Mouse (Mus musculus) embryonic facial prominence, embryonic 12.5 days (tissue): ENCODE results near the gene B3gnt6. TPM values are rescaled to one million over a fixed set of nuclear protein-coding genes. Genes with fewer than 3 reads are reported as not detected.

Experiments used
- ATAC-seq: fragments of 200-750 bp; cut with Nextera tagmentation; 2 replicates; pipeline ENCODE4 v1.8.0; 2017; ENCODE audit not compliant: insufficient number of reproducible peaks, insufficient read depth, low FRiP score, low TSS enrichment
- H3K27ac ChIP-seq: fragments of 300-500 bp; sonication (generic); 2 replicates; pipeline ENCODE4 v1.5.1; 2016; ENCODE audit warnings: mild to moderate bottlenecking
- H3K27me3 ChIP-seq: fragments of 300-500 bp; sonication (generic); 2 replicates; pipeline ENCODE4 v1.6.1; 2016; ENCODE audit warnings: mild to moderate bottlenecking, moderate library complexity
- H3K36me3 ChIP-seq: fragments of 300-500 bp; sonication (generic); 2 replicates; pipeline ENCODE4 v1.6.1; 2016; ENCODE audit warnings: mild to moderate bottlenecking
- H3K4me1 ChIP-seq: fragments of 300-500 bp; sonication (generic); 2 replicates; pipeline ENCODE4 v1.6.1; 2016
- H3K4me2 ChIP-seq: fragments of 300-500 bp; sonication (generic); replicated peaks from 2 replicates; pipeline ENCODE4 v1.6.1; 2016; ENCODE audit warnings: mild to moderate bottlenecking, moderate library complexity
- H3K4me3 ChIP-seq: fragments of 300-500 bp; sonication (generic); 2 replicates; pipeline ENCODE4 v1.5.1; 2016; ENCODE audit warnings: mild to moderate bottlenecking
- H3K9ac ChIP-seq: fragments of 300-500 bp; sonication (generic); 2 replicates; pipeline ENCODE4 v1.6.1; 2016; ENCODE audit warnings: mild to moderate bottlenecking, moderate library complexity
- H3K9me3 ChIP-seq: fragments of 300-500 bp; sonication (generic); 2 replicates; pipeline ENCODE4 v1.6.1; 2016; ENCODE audit warnings: mild to moderate bottlenecking, moderate library complexity
- WGBS: fragments of 180-500 bp; shearing (Covaris S2); methylation state at CpG from one replicate; pipeline ENCODE4 v1.1.7; 2016; 5-methylcytosine and 5-hydroxymethylcytosine counted together
- polyA plus RNA-seq: library from polyadenylated mRNA; unstranded; fragments of >200 nt; fragmentation: Nextera tagmentation; extraction: Ambion mirVana; gene quantifications from 2 replicates; pipeline ENCODE4 v1.2.1, GENCODE M21; 2016

Gene B3gnt6
- polyA plus RNA-seq, 1 experiment from 2014 or later, result not detected

GRCm38 (mm10) chr7:98176322-98177070 lies 22.8 kb downstream of the B3gnt6 start:
- no peak for ATAC-seq

GRCm38 (mm10) chr7:98174883-98175755 lies 24.2 kb downstream of the B3gnt6 start:
- Histone ChIP-seq H3K9ac (no peak overlapping the region), H3K27me3 (no peaks in the 10 kb centered on the region; the same call in 1 of the 2 replicates), H3K4me3 (no peak overlapping the region), H3K36me3 (no peaks in the 10 kb centered on the region), H3K27ac (no peak overlapping the region), H3K4me1 (peaks cover 22% of the 10 kb centered on the region), H3K9me3 (no peaks in the 10 kb centered on the region), H3K4me2 (no peak overlapping the region)
- no peak for ATAC-seq
- WGBS, result 81% methylated on average over 4 of the region's 4 CpGs

More at GRCm38 (mm10) chr7:98176322-98177070, 22.8 kb downstream of the B3gnt6 start:
- Histone ChIP-seq H3K27ac (peak overlapping the region; percentile 30; the same call in 1 of the 2 replicates), H3K36me3 (no peaks in the 10 kb centered on the region), H3K9ac (no peak overlapping the region), H3K27me3 (no peaks in the 10 kb centered on the region; the same call in 1 of the 2 replicates), H3K4me1 (peaks cover 12% of the 10 kb centered on the region), H3K9me3 (no peaks in the 10 kb centered on the region), H3K4me3 (peak overlapping the region; percentile 75; the same call in 1 of the 2 replicates), H3K4me2 (peak overlapping the region; percentile 87; the same call in 1 of the 2 replicates)
- 80% methylated on average over 8 of the region's 8 CpGs for WGBS

- no peak overlapping the region for H3K9ac ChIP-seq
- H3K27ac ChIP-seq, result no peak overlapping the region
- H3K27me3 ChIP-seq, result no peaks in the 10 kb centered on the region; the same call in 1 of the 2 replicates
- no peaks in the 10 kb centered on the region for H3K36me3 ChIP-seq
- no peak for ATAC-seq
- H3K4me1 ChIP-seq, result peaks cover 22% of the 10 kb centered on the region
- no peak overlapping the region for H3K4me3 ChIP-seq
- 51% methylated on average over 4 of the region's 4 CpGs for WGBS
- no peaks in the 10 kb centered on the region for H3K9me3 ChIP-seq
- H3K4me2 ChIP-seq, result no peak overlapping the region
These were observed 25.9 kb downstream of the B3gnt6 start for GRCm38 (mm10) chr7:98173408-98173807.

- Histone ChIP-seq H3K9ac (no peak overlapping the region), H3K4me1 (peaks cover 19% of the 10 kb centered on the region), H3K4me2 (no peak overlapping the region), H3K27me3 (no peaks in the 10 kb centered on the region; the same call in 1 of the 2 replicates), H3K4me3 (no peak overlapping the region), H3K27ac (no peak overlapping the region), H3K9me3 (no peaks in the 10 kb centered on the region), H3K36me3 (no peaks in the 10 kb centered on the region)
- no peak for ATAC-seq
- 80% methylated on average over 8 of the region's 8 CpGs for WGBS
These were observed 26.6 kb downstream of the B3gnt6 start for GRCm38 (mm10) chr7:98172661-98173060.

- Histone ChIP-seq H3K36me3 (no peaks in the 10 kb centered on the region), H3K4me1 (peaks cover 13% of the 10 kb centered on the region), H3K4me2 (no peak overlapping the region), H3K27ac (peak overlapping the region; percentile 51; the same call in 1 of the 2 replicates), H3K27me3 (no peaks in the 10 kb centered on the region; the same call in 1 of the 2 replicates), H3K4me3 (no peak overlapping the region), H3K9ac (peak overlapping the region; percentile 27; the same call in 1 of the 2 replicates), H3K9me3 (no peaks in the 10 kb centered on the region)
- WGBS, result 45% methylated on average over 6 of the region's 6 CpGs
- peak; percentile 44; the same call in 1 of the 2 replicates for ATAC-seq
These were observed 27.9 kb downstream of the B3gnt6 start for GRCm38 (mm10) chr7:98171141-98172073.

GRCm38 (mm10) chr7:98164999-98165528 lies 34.2 kb downstream of the B3gnt6 start:
- ATAC-seq, result no peak
- H3K27ac ChIP-seq, result 0 out of 2 replicates have a peak overlapping the region, but pooled peaks have one; percentile 31
- no peak overlapping the region for H3K9ac ChIP-seq

GRCm38 (mm10) chr7:98164382-98164998 lies 34.8 kb downstream of the B3gnt6 start:
- no peak overlapping the region for H3K4me2 ChIP-seq
- H3K9ac ChIP-seq, result no peak overlapping the region
- ATAC-seq, result no peak
- no peaks in the 10 kb centered on the region for H3K9me3 ChIP-seq
- WGBS, result 70% methylated on average over 9 of the region's 9 CpGs
- peaks cover 24% of the 10 kb centered on the region for H3K4me1 ChIP-seq
- no peak overlapping the region for H3K4me3 ChIP-seq
- 0 out of 2 replicates have a peak overlapping the region, but pooled peaks have one; percentile 31 for H3K27ac ChIP-seq
- H3K27me3 ChIP-seq, result no peaks in the 10 kb centered on the region
- H3K36me3 ChIP-seq, result no peaks in the 10 kb centered on the region

More at GRCm38 (mm10) chr7:98164999-98165528, 34.2 kb downstream of the B3gnt6 start:
- no peaks in the 10 kb centered on the region for H3K9me3 ChIP-seq
- H3K36me3 ChIP-seq, result no peaks in the 10 kb centered on the region
- H3K27me3 ChIP-seq, result no peaks in the 10 kb centered on the region
- 62% methylated on average over 10 of the region's 10 CpGs for WGBS
- H3K4me1 ChIP-seq, result peaks cover 19% of the 10 kb centered on the region
- H3K4me3 ChIP-seq, result no peak overlapping the region
- H3K4me2 ChIP-seq, result no peak overlapping the region

GRCm38 (mm10) chr7:98163700-98164099 lies 35.6 kb downstream of the B3gnt6 start:
- Histone ChIP-seq H3K27me3 (no peaks in the 10 kb centered on the region), H3K4me3 (no peak overlapping the region), H3K4me2 (no peak overlapping the region), H3K9me3 (no peaks in the 10 kb centered on the region), H3K9ac (no peak overlapping the region), H3K36me3 (no peaks in the 10 kb centered on the region), H3K4me1 (peaks cover 29% of the 10 kb centered on the region), H3K27ac (no peak overlapping the region)
- ATAC-seq, result no peak
- 56% methylated on average over 3 of the region's 3 CpGs for WGBS

GRCm38 (mm10) chr7:98162239-98162638 lies 37.0 kb downstream of the B3gnt6 start:
- Histone ChIP-seq H3K27ac (no peak overlapping the region), H3K36me3 (no peaks in the 10 kb centered on the region), H3K4me1 (peaks cover 30% of the 10 kb centered on the region), H3K9me3 (no peaks in the 10 kb centered on the region), H3K4me2 (no peak overlapping the region), H3K9ac (no peak overlapping the region), H3K4me3 (no peak overlapping the region), H3K27me3 (no peaks in the 10 kb centered on the region)
- no peak for ATAC-seq
- WGBS, result 71% methylated on average over 6 of the region's 6 CpGs

GRCm38 (mm10) chr7:98160041-98160740 lies 39.1 kb downstream of the B3gnt6 start:
- WGBS, result 48% methylated on average over 8 of the region's 8 CpGs
- no peak overlapping the region for H3K4me2 ChIP-seq
- no peaks in the 10 kb centered on the region for H3K9me3 ChIP-seq
- H3K4me1 ChIP-seq, result peaks cover 28% of the 10 kb centered on the region
- no peaks in the 10 kb centered on the region for H3K27me3 ChIP-seq
- H3K27ac ChIP-seq, result no peak overlapping the region
- no peak overlapping the region for H3K9ac ChIP-seq
- H3K4me3 ChIP-seq, result no peak overlapping the region
- no peak for ATAC-seq
- H3K36me3 ChIP-seq, result no peaks in the 10 kb centered on the region
